Mouse (Mus musculus): ENCODE results near the gene Alpk1. TPM values are rescaled to one million over a fixed set of nuclear protein-coding genes. Genes with fewer than 3 reads are reported as not detected.

The Alpk1 gene
- polyA plus RNA-seq, 1 experiment, result 5.5 TPM

- WGBS, result 3% methylated on average over 10 of the region's 10 CpGs
- TF ChIP-seq POLR2A (IDR thresholded peaks at IDR 0.05; ENCODE audit: borderline replicate concordance, control insufficient read depth, low read depth, low read length) (no peak), CTCF (IDR thresholded peaks at IDR 0.05; ENCODE audit: control insufficient read depth, insufficient read depth, low read length) (no peak)
- H3K4me1 ChIP-seq (ENCODE audit: control insufficient read depth, insufficient read depth, low read length), result no peaks in the 10 kb centered on the region; the same call in 1 of the 2 replicates
- H3K4me3 ChIP-seq (replicated peaks; ENCODE audit: control insufficient read depth, low read depth, low read length), result no peak overlapping the region
- no peak overlapping the region for H3K27ac ChIP-seq (ENCODE audit: control insufficient read depth, insufficient read depth, low read depth, low read length, poor library complexity)
Observed at GRCm38 (mm10) chr3:127631582-127631981, 148.7 kb downstream of the Alpk1 start.

- TF ChIP-seq CTCF (IDR thresholded peaks at IDR 0.05; ENCODE audit: control insufficient read depth, insufficient read depth, low read length) (no peak), POLR2A (IDR thresholded peaks at IDR 0.05; ENCODE audit: borderline replicate concordance, control insufficient read depth, low read depth, low read length) (no peak)
- Histone ChIP-seq H3K27ac (ENCODE audit: control insufficient read depth, insufficient read depth, low read depth, low read length, poor library complexity) (no peak overlapping the region), H3K4me1 (ENCODE audit: control insufficient read depth, insufficient read depth, low read length) (no peaks in the 10 kb centered on the region; the same call in 1 of the 2 replicates), H3K4me3 (replicated peaks; ENCODE audit: control insufficient read depth, low read depth, low read length) (no peak overlapping the region)
- WGBS, result 12% methylated on average over 17 of the region's 17 CpGs
Observed at GRCm38 (mm10) chr3:127630735-127631372, 149.5 kb downstream of the Alpk1 start.

DNA sequence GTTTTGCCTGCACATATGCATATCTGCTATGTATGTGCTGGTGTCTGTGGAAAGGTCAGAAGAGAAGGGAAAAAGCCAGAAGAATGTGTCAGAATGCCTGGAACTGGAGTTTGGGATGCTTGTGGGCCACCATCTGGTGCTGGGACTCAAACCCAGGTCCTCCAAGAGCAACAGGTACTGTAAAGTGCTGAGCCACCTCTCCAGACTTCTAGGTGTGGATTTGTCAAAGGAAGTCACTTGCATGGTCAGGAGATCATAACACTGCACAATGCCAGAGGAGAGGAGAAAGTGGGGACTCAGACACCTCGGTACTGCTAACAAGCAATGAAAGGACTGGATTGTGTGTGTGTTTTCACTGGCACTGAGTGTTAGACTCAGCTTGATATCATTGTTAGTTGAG is 150.1 kb downstream of the Alpk1 start:
- H3K4me1 ChIP-seq (ENCODE audit: control insufficient read depth, insufficient read depth, low read length), result no peaks in the 10 kb centered on the region; the same call in 1 of the 2 replicates
- no peak for TF ChIP-seq CTCF (IDR thresholded peaks at IDR 0.05; ENCODE audit: control insufficient read depth, insufficient read depth, low read length)
- TF ChIP-seq POLR2A (IDR thresholded peaks at IDR 0.05; ENCODE audit: borderline replicate concordance, control insufficient read depth, low read depth, low read length), result no peak
- no peak overlapping the region for H3K4me3 ChIP-seq (replicated peaks; ENCODE audit: control insufficient read depth, low read depth, low read length)
- 8% methylated on average over 1 of the region's 1 CpGs for WGBS
- no peak overlapping the region for H3K27ac ChIP-seq (ENCODE audit: control insufficient read depth, insufficient read depth, low read depth, low read length, poor library complexity)

DNA sequence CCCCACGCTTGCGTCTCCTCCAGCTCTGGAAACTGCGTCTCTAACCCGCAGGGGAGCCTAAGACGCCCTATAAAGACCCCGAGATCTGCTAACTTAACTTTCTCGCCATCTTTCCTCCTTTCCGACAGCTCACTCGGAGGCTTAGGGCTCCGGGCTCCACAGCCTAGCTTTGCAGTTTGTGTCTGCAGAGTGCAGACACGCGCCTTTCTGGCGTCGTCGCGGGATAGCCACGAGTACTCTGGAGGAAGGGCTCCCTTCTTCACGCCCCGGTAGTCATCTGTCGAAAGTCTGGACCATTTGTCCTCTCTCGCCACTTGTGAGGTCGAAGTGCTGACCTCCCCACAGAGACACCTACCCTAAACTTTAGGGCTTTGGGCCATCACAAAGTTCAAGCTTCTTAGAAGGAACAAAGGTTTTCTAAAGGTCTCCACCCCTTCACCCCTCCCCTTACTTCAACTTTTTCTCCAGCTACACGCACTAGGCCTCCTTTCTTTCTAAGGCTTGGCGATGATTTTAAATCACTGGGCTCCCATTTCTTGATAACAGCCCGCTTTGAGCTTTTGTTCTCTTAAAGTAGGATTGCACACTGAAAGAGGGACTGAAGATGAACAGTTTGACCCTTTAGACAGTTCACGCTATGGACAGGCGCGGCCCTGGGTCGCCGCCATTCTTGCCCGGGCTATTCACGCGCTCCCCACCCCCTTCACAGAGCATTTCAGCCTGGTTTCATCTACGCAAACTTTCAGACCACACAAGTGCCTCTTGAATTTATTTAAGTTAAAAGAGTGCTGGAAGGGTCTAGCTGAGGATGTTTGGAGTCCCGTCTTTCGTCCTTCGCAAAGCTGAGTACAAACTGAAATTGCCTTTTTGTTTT is 151.8 kb downstream of the Alpk1 start:
- Histone ChIP-seq H3K4me1 (ENCODE audit: control insufficient read depth, insufficient read depth, low read length) (no peaks in the 10 kb centered on the region; the same call in 1 of the 2 replicates), H3K4me3 (replicated peaks; ENCODE audit: control insufficient read depth, low read depth, low read length) (no peak overlapping the region), H3K27ac (ENCODE audit: control insufficient read depth, insufficient read depth, low read depth, low read length, poor library complexity) (no peak overlapping the region)
- TF ChIP-seq POLR2A (IDR thresholded peaks at IDR 0.05; ENCODE audit: borderline replicate concordance, control insufficient read depth, low read depth, low read length), result no peak
- no peak for TF ChIP-seq CTCF (IDR thresholded peaks at IDR 0.05; ENCODE audit: control insufficient read depth, insufficient read depth, low read length)
- WGBS, result 6% methylated on average over 37 of the region's 37 CpGs

DNA sequence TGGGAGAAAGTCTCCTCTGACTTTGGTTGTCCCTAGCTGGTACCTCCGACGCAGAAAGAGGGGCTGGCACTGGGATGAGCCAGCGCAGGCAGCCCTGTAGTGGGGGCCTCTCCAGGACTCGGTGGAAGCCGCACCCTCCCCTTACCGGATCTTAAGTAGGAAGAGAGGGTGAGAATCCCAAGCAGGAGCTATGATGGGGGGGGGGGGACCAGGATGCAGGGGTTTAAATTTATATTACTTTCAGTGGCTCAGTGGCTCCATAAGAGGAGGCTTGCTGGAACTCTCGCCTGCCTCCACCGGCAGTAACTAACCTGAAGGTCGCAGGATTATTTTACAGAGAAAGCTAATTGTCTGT is 152.4 kb downstream of the Alpk1 start:
- under 1% methylated on average over 9 of the region's 9 CpGs for WGBS
- Histone ChIP-seq H3K4me1 (ENCODE audit: control insufficient read depth, insufficient read depth, low read length) (no peaks in the 10 kb centered on the region; the same call in 1 of the 2 replicates), H3K4me3 (replicated peaks; ENCODE audit: control insufficient read depth, low read depth, low read length) (no peak overlapping the region), H3K27ac (ENCODE audit: control insufficient read depth, insufficient read depth, low read depth, low read length, poor library complexity) (no peak overlapping the region)
- TF ChIP-seq CTCF (IDR thresholded peaks at IDR 0.05; ENCODE audit: control insufficient read depth, insufficient read depth, low read length) (no peak), POLR2A (IDR thresholded peaks at IDR 0.05; ENCODE audit: borderline replicate concordance, control insufficient read depth, low read depth, low read length) (no peak)

- Histone ChIP-seq H3K4me1 (ENCODE audit: control insufficient read depth, insufficient read depth, low read length) (no peaks in the 10 kb centered on the region; the same call in 1 of the 2 replicates), H3K27ac (ENCODE audit: control insufficient read depth, insufficient read depth, low read depth, low read length, poor library complexity) (no peak overlapping the region), H3K4me3 (replicated peaks; ENCODE audit: control insufficient read depth, low read depth, low read length) (no peak overlapping the region)
- WGBS, result 8% methylated on average over 28 of the region's 28 CpGs
- TF ChIP-seq CTCF (IDR thresholded peaks at IDR 0.05; ENCODE audit: control insufficient read depth, insufficient read depth, low read length), result no peak
- no peak for TF ChIP-seq POLR2A (IDR thresholded peaks at IDR 0.05; ENCODE audit: borderline replicate concordance, control insufficient read depth, low read depth, low read length)
Observed at GRCm38 (mm10) chr3:127627151-127627955, 153.0 kb downstream of the Alpk1 start.

- Histone ChIP-seq H3K27ac (ENCODE audit: control insufficient read depth, insufficient read depth, low read depth, low read length, poor library complexity) (no peak overlapping the region), H3K4me1 (ENCODE audit: control insufficient read depth, insufficient read depth, low read length) (no peaks in the 10 kb centered on the region; the same call in 1 of the 2 replicates), H3K4me3 (replicated peaks; ENCODE audit: control insufficient read depth, low read depth, low read length) (no peak overlapping the region)
- TF ChIP-seq CTCF (IDR thresholded peaks at IDR 0.05; ENCODE audit: control insufficient read depth, insufficient read depth, low read length) (no peak), POLR2A (IDR thresholded peaks at IDR 0.05; ENCODE audit: borderline replicate concordance, control insufficient read depth, low read depth, low read length) (no peak)
- 11% methylated on average over 3 of the region's 3 CpGs for WGBS
Observed at GRCm38 (mm10) chr3:127626524-127626923, 153.8 kb downstream of the Alpk1 start.

Data from bone marrow, adult 2 months (tissue).